Mouse (Mus musculus): ENCODE data around the gene Ripk1. TPM values are rescaled to one million over a fixed set of nuclear protein-coding genes. Genes with fewer than 3 reads are reported as not detected.

The Ripk1 gene
- total RNA-seq (2021) = 10 to 100 TPM; 12.9 to 13.5 TPM

GRCm38 (mm10) chr13:34002058-34003006, at the start of gene Ripk1, which contains the start of gene Serpinb6a:
TSS of gene Ripk1 (plus strand) at chr13:34002363.
TSS of gene Serpinb6a (minus strand) at chr13:34002794.
- intact Hi-C loops (cut with DNase I) = no loop called here
- peak; percentile 92 to 95 for DNase-seq

DNA sequence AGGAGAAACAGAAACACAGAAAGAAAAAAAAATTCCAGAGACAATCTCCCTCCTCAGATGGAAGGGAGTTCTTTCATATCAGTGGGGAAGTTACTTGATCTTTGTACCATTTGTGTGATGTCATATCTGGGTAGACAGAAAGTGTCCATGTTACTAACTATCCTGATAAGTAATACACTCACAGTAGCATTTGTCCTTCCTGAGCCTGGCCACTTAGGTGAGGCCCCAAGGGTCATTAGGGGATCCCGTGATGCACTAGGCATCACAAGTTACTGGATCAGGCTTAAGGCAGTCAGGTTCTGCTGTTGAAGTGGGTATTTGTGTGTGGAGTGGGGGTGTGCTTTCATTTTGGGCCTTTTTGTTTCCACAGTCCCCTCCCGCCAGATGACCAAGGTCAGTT, 49.2 kb upstream of the Ripk1 start:
- DNase-seq = no peak
- intact Hi-C loops (cut with DNase I) = no loop called here

GRCm38 (mm10) chr13:33956571-33957421, 45.4 kb upstream of the Ripk1 start:
- peak; percentile 49 to 70 for DNase-seq
- intact Hi-C loops (cut with DNase I) = loop anchor here (1.0 kb wide), 1 partner anchor 39 kb away; no protein-coding TSS in a partner anchor

GRCm38 (mm10) chr13:33959771-33960170, 42.4 kb upstream of the Ripk1 start:
- intact Hi-C loops (cut with DNase I) = loop anchor here (5.0 kb wide), 1 partner anchor 198 kb away; no protein-coding TSS in a partner anchor
- DNase-seq = no peak

DNA sequence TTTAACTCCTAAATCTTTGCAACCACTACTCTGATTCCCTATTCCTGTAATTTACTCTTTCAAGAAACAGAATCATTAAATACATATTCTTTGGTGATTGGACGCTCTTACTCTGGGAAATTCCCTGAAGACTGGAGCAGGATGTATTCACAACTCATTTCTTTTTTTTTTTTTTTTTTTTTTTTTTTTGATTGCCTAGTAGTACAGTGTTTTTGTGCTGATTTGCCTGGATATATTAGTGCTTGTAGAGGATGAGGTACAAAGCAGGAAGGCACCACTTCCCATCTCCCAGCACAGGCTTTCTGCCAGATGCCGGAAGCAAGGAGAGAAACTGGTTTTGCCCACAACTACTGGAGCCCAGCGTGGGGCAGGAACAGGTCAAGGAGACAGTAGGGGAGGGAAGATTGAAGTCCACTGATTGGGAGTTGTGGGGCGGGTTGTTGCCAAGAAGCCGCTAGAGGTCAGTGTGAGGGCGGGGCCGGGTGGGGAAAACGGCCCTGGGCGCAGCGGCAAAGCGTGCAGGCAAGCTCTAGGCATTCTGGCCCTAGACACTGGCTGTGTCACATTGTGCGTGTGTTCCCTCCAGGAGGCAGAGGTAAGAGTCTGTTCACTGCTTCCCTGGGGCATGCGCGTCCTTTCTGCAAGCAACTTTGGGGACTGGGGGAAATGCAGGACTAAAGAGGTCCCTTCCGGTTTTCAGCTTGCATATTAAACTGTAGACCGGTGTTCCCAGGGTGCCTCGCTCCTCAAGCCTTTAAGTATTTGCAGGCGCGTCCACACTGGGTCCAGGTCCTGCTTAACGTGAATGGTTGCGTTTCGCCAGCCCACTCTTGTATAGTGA, 37.7 kb upstream of the Ripk1 start, which contains the start of gene Nqo2:
Nqo2 (plus strand) TSS at position 482 of the 841 bp plus-strand sequence.
- intact Hi-C loops (cut with DNase I) = loop anchor here (5.0 kb wide), 1 partner anchor 193 kb away; no protein-coding TSS in a partner anchor

GRCm38 (mm10) chr13:33965056-33966024, 36.8 kb upstream of the Ripk1 start:
- DNase-seq = peak in 1 of 2 experiments; percentile 5
- intact Hi-C loops (cut with DNase I) = no loop called here

More for the DNA sequence above, 37.7 kb upstream of the Ripk1 start, which contains the start of gene Nqo2:
- peak; percentile 80 to 85 for DNase-seq

GRCm38 (mm10) chr13:33966025-33966412, 36.1 kb upstream of the Ripk1 start:
- intact Hi-C loops (cut with DNase I) = no loop called here

GRCm38 (mm10) chr13:33966574-33966973, 35.6 kb upstream of the Ripk1 start:
- intact Hi-C loops (cut with DNase I) = no loop called here

More at GRCm38 (mm10) chr13:33966025-33966412, 36.1 kb upstream of the Ripk1 start:
- DNase-seq = no peak

DNA sequence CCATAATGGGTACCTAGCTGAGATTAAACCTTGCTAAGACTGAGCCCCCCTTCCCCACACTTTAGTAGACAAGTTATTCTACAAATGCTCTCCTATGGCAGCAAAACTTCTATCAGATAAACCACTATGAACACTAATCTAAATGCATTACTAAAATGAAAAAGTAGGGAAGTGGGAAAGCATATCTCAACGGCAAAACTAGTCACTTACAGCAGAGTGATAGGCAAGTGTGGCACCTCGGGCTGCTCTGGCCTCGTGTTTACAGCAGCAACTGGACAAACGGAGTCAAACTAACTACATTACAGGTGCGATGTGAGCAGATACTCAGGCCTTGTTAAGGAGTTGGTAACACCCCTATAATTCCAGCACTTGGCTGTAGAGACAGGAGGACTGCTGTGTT, 12.5 kb upstream of the Ripk1 start:
- DNase-seq = no peak
- intact Hi-C loops (cut with DNase I) = no loop called here

More at GRCm38 (mm10) chr13:33966574-33966973, 35.6 kb upstream of the Ripk1 start:
- no peak for DNase-seq

- intact Hi-C loops (cut with DNase I) = loop anchor here (1.0 kb wide), 1 partner anchor 38 kb away; no protein-coding TSS in a partner anchor
- peak; percentile 79 to 83 for DNase-seq
Measured at GRCm38 (mm10) chr13:33995197-33995596, 7.0 kb upstream of the Ripk1 start.

DNA sequence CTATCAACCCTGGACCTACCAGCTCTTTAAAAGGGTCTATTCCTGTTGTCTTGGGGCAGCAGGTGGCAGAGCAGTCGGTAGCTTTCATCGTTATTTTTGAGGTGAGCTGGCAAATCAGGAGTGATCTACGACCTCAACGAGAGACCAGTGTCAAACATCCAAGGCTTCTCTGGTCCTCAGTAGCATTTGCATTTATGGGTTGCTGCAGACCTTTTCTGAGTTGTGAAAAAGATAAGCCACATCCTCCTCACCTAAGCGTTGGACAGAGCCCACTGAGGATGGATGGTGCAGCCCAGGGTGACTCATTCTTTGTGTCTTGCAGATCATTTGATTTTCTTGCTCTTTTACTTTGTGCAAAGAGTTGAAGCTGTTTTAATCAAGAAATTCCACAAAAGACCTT, 895 bp downstream of the Ripk1 start:
- no peak for DNase-seq
- intact Hi-C loops (cut with DNase I) = no loop called here

DNA sequence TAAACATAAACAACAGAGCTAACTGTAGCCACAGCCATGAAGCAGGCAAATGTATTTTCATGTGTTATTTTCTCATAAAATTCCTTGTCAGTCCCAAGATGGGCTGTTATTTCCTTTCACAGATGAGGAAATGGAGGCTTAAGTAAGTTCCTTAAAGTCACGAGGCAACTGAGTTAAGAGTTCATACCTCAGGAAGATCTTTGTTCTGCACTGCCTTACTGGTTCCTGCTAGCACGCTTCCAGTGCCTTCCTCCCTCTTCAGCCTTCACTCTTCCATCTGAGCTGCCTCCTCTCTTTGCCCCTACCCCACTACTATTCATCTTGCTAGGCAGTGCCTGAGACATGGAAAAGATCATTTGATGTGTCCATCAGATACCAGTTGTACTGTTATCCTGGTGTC, 5.1 kb downstream of the Ripk1 start:
- intact Hi-C loops (cut with DNase I) = no loop called here
- no peak for DNase-seq

DNA sequence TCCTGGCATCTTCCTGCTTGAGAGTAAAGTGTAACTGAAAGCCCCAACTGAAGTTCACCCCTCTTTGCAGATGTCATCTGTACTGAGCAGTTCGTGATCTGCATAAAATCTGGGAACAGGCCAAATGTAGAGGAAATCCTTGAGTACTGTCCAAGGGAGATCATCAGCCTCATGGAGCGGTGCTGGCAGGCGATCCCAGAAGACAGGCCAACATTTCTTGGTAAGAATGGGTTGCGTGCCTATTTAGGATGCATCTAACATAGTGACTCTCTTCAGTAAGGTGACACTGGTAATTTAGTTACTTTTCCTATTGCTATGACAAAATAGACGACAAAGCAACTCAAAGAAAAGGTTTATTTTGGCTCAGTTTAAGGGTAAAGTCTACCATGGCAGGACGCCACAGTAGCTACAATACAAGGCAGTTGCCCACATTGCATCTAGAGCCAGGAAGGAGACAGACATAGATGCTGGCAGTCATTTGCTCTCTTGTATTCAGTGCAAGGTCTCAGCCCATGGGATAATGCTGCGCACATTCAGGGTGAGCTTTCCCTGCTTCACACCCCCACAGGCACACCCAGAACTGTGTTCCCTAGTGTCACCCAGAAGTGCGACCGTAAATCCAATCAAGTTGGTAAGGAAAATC, 14.9 kb downstream of the Ripk1 start:
- intact Hi-C loops (cut with DNase I) = no loop called here
- no peak for DNase-seq

DNA sequence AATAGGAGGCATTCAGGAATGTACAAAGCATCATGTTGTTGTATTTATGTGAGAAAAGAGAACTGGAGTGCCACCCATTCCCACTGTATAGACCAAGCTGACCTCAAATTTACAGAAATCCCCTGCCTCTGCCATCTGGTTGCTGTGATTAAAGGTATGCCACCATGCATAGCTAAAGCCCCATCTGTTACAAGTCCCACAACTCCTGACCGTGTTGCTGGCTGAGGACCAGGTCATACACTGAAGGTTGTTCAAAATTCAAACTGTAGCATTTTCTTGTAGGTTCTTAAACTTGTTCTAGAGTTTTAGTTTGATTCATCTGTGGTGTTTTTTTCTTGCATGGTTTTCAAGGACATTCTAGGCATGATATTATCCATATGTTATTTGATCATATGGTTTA, 16.4 kb downstream of the Ripk1 start:
- DNase-seq = no peak
- intact Hi-C loops (cut with DNase I) = no loop called here

- intact Hi-C loops (cut with DNase I) = no loop called here
- no peak for DNase-seq
Measured at GRCm38 (mm10) chr13:34021998-34022397, 19.8 kb downstream of the Ripk1 start.

GRCm38 (mm10) chr13:34032041-34032440, 29.9 kb downstream of the Ripk1 start:
- intact Hi-C loops (cut with DNase I) = no loop called here
- no peak for DNase-seq

DNA sequence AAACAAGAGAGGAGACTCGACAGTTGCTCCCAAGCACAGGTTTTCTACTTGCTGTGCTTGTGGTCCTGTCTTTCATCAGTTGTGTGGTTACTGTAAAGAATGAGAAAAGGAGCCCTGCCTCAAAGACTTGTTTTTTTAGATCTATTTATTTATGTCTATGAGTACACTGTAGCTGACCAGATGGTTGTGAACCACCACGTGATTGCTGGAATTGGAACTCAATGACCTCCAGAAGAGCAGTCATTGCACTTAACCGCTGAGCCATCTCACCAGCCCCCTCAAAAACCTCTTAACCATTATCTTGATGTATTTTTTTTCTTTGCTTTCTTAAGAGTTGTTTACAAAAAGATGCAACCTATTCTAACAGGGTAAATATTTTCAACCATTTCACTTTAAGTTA, 33.3 kb downstream of the Ripk1 start:
- intact Hi-C loops (cut with DNase I) = no loop called here
- DNase-seq = no peak

DNA sequence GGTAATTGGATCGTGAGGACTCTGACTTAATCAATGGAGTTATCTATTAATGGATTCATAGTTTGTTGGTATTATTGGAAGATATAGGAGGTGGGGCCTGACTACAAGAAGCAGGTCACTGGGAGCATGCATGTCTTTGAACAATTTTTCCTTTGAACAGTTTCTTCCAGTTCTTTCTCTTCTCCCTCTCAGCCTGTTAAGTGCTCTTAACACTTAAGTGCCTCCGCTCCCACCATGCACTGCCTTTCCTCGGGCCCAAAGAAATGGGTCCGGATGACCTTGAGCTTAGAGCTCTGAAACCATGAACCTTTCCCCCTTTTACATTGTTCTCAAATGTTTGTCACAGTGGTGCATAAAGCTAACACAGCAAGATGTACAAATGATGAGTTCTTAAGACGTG, 34.6 kb downstream of the Ripk1 start:
- no peak for DNase-seq
- intact Hi-C loops (cut with DNase I) = no loop called here
